Mouse (Mus musculus): Measurements from ENCODE around the gene Nynrin. TPM values are rescaled to one million over a fixed set of nuclear protein-coding genes. Genes with fewer than 3 reads are reported as not detected.

The Nynrin gene
- polyA plus RNA-seq, 1 experiment from 2014 or later = 28.0 TPM

GRCm38 (mm10) chr14:55845506-55846294 lies 8.1 kb upstream of the Nynrin start:
- H3K36me3 ChIP-seq = no peaks in the 10 kb centered on the region
- no peaks in the 10 kb centered on the region for H3K27me3 ChIP-seq
- no peak for ATAC-seq (ENCODE audit: low FRiP score, low read depth)
- H3K4me2 ChIP-seq (replicated peaks) = no peak overlapping the region
- H3K9ac ChIP-seq (replicated peaks) = no peak overlapping the region
- no peaks in the 10 kb centered on the region for H3K4me1 ChIP-seq
- H3K27ac ChIP-seq (replicated peaks) = no peak overlapping the region
- WGBS = 85% methylated on average over 9 of the region's 9 CpGs
- no peaks in the 10 kb centered on the region for H3K9me3 ChIP-seq
- no peak overlapping the region for H3K4me3 ChIP-seq

- no peak for ATAC-seq (ENCODE audit: low FRiP score, low read depth)
- Histone ChIP-seq H3K27me3 (no peaks in the 10 kb centered on the region), H3K27ac (replicated peaks) (no peak overlapping the region), H3K36me3 (no peaks in the 10 kb centered on the region), H3K9ac (replicated peaks) (no peak overlapping the region), H3K9me3 (no peaks in the 10 kb centered on the region), H3K4me2 (replicated peaks) (no peak overlapping the region), H3K4me1 (peaks cover 33% of the 10 kb centered on the region), H3K4me3 (no peak overlapping the region)
- WGBS = 67% methylated on average over 6 of the region's 6 CpGs
Observed at GRCm38 (mm10) chr14:55850885-55851284, 2.9 kb upstream of the Nynrin start.

- H3K27ac ChIP-seq (replicated peaks) = peak overlapping the region; percentile 89
- peaks cover 51% of the 10 kb centered on the region for H3K4me1 ChIP-seq
- peak overlapping the region; percentile 85 for H3K4me2 ChIP-seq (replicated peaks)
- H3K4me3 ChIP-seq = peak overlapping the region; percentile 62
- no peaks in the 10 kb centered on the region for H3K9me3 ChIP-seq
- H3K36me3 ChIP-seq = no peaks in the 10 kb centered on the region
- peak; percentile 64 for ATAC-seq (ENCODE audit: low FRiP score, low read depth)
- no peaks in the 10 kb centered on the region for H3K27me3 ChIP-seq
- peak overlapping the region; percentile 80; the same call in 1 of the 2 replicates for H3K9ac ChIP-seq (replicated peaks)
- 4% methylated on average over 11 of the region's 11 CpGs for WGBS
Observed at GRCm38 (mm10) chr14:55852646-55853551, 911 bp upstream of the Nynrin start.

- peak overlapping the region; percentile 62 for H3K4me3 ChIP-seq
- peaks cover 9% of the 10 kb centered on the region; the same call in 1 of the 2 replicates for H3K36me3 ChIP-seq
- H3K27me3 ChIP-seq = no peaks in the 10 kb centered on the region
- H3K4me2 ChIP-seq (replicated peaks) = peak overlapping the region; percentile 85
- no peaks in the 10 kb centered on the region for H3K9me3 ChIP-seq
- H3K4me1 ChIP-seq = peaks cover 55% of the 10 kb centered on the region
- H3K9ac ChIP-seq (replicated peaks) = peak overlapping the region; percentile 80
- WGBS = 0% methylated on average over 9 of the region's 9 CpGs
- peak overlapping the region; percentile 89 for H3K27ac ChIP-seq (replicated peaks)
- peak; percentile 27; the same call in 1 of the 2 replicates for ATAC-seq (ENCODE audit: low FRiP score, low read depth)
Observed at GRCm38 (mm10) chr14:55854406-55855100, 743 bp downstream of the Nynrin start.

- H3K4me1 ChIP-seq = peaks cover 55% of the 10 kb centered on the region
- peak overlapping the region; percentile 85 for H3K4me2 ChIP-seq (replicated peaks)
- H3K4me3 ChIP-seq = peak overlapping the region; percentile 62
- H3K9ac ChIP-seq (replicated peaks) = peak overlapping the region; percentile 80
- H3K27ac ChIP-seq (replicated peaks) = peak overlapping the region; percentile 89
- WGBS = 1% methylated on average over 4 of the region's 4 CpGs
- ATAC-seq (ENCODE audit: low FRiP score, low read depth) = peak; percentile 0; the same call in 1 of the 2 replicates
- peaks cover 9% of the 10 kb centered on the region; the same call in 1 of the 2 replicates for H3K36me3 ChIP-seq
- H3K27me3 ChIP-seq = no peaks in the 10 kb centered on the region
- no peaks in the 10 kb centered on the region for H3K9me3 ChIP-seq
Observed at GRCm38 (mm10) chr14:55855101-55855561, 1.3 kb downstream of the Nynrin start.

- ATAC-seq (ENCODE audit: low FRiP score, low read depth) = no peak
- no peak overlapping the region for H3K4me2 ChIP-seq (replicated peaks)
- peaks cover 63% of the 10 kb centered on the region for H3K4me1 ChIP-seq
- H3K27me3 ChIP-seq = no peaks in the 10 kb centered on the region
- H3K36me3 ChIP-seq = peaks cover 14% of the 10 kb centered on the region; the same call in 1 of the 2 replicates
- no peak overlapping the region for H3K27ac ChIP-seq (replicated peaks)
- no peak overlapping the region for H3K4me3 ChIP-seq
- no peaks in the 10 kb centered on the region for H3K9me3 ChIP-seq
- 72% methylated on average over 4 of the region's 4 CpGs for whole genome bisulfite sequencing
- no peak overlapping the region for H3K9ac ChIP-seq (replicated peaks)
Observed at GRCm38 (mm10) chr14:55857588-55857987, 3.8 kb downstream of the Nynrin start.

GRCm38 (mm10) chr14:55862186-55862585 lies 8.4 kb downstream of the Nynrin start:
- WGBS = 77% methylated on average over 6 of the region's 6 CpGs

GRCm38 (mm10) chr14:55862970-55863369 lies 9.2 kb downstream of the Nynrin start:
- ATAC-seq (ENCODE audit: low FRiP score, low read depth) = no peak

More at GRCm38 (mm10) chr14:55862186-55862585, 8.4 kb downstream of the Nynrin start:
- Histone ChIP-seq H3K27ac (replicated peaks) (no peak overlapping the region; the same call in 1 of the 2 replicates), H3K4me2 (replicated peaks) (no peak overlapping the region), H3K4me3 (no peak overlapping the region), H3K27me3 (no peaks in the 10 kb centered on the region), H3K9me3 (no peaks in the 10 kb centered on the region), H3K36me3 (peaks cover 45% of the 10 kb centered on the region), H3K9ac (replicated peaks) (no peak overlapping the region), H3K4me1 (peaks cover 25% of the 10 kb centered on the region)
- no peak for ATAC-seq (ENCODE audit: low FRiP score, low read depth)

GRCm38 (mm10) chr14:55863773-55864172 lies 10.0 kb downstream of the Nynrin start:
- no peak overlapping the region; the same call in 1 of the 2 replicates for H3K27ac ChIP-seq (replicated peaks)
- no peaks in the 10 kb centered on the region for H3K27me3 ChIP-seq
- peak; percentile 55; the same call in 1 of the 2 replicates for ATAC-seq (ENCODE audit: low FRiP score, low read depth)
- no peaks in the 10 kb centered on the region for H3K9me3 ChIP-seq
- H3K9ac ChIP-seq (replicated peaks) = no peak overlapping the region
- peaks cover 54% of the 10 kb centered on the region for H3K36me3 ChIP-seq
- H3K4me2 ChIP-seq (replicated peaks) = no peak overlapping the region
- no peak overlapping the region for H3K4me3 ChIP-seq
- WGBS = 29% methylated on average over 7 of the region's 7 CpGs
- peaks cover 15% of the 10 kb centered on the region; the same call in 1 of the 2 replicates for H3K4me1 ChIP-seq

More at GRCm38 (mm10) chr14:55862970-55863369, 9.2 kb downstream of the Nynrin start:
- Histone ChIP-seq H3K4me3 (no peak overlapping the region), H3K27me3 (no peaks in the 10 kb centered on the region), H3K36me3 (peaks cover 49% of the 10 kb centered on the region), H3K9me3 (no peaks in the 10 kb centered on the region), H3K9ac (replicated peaks) (no peak overlapping the region), H3K4me1 (peaks cover 17% of the 10 kb centered on the region), H3K27ac (replicated peaks) (no peak overlapping the region; the same call in 1 of the 2 replicates), H3K4me2 (replicated peaks) (no peak overlapping the region)
- 88% methylated on average over 10 of the region's 10 CpGs for whole genome bisulfite sequencing

- 37% methylated on average over 4 of the region's 4 CpGs for WGBS
- peaks cover 5% of the 10 kb centered on the region; the same call in 1 of the 2 replicates for H3K4me1 ChIP-seq
- H3K27me3 ChIP-seq = no peaks in the 10 kb centered on the region
- peaks cover 79% of the 10 kb centered on the region for H3K36me3 ChIP-seq
- H3K4me3 ChIP-seq = no peak overlapping the region
- no peak overlapping the region for H3K4me2 ChIP-seq (replicated peaks)
- no peaks in the 10 kb centered on the region for H3K9me3 ChIP-seq
- no peak overlapping the region for H3K9ac ChIP-seq (replicated peaks)
- no peak overlapping the region for H3K27ac ChIP-seq (replicated peaks)
- ATAC-seq (ENCODE audit: low FRiP score, low read depth) = no peak
Observed at GRCm38 (mm10) chr14:55866962-55867361, 13.2 kb downstream of the Nynrin start.

All from midbrain, embryonic 12.5 days (tissue).